In the genomic region with DNA sequence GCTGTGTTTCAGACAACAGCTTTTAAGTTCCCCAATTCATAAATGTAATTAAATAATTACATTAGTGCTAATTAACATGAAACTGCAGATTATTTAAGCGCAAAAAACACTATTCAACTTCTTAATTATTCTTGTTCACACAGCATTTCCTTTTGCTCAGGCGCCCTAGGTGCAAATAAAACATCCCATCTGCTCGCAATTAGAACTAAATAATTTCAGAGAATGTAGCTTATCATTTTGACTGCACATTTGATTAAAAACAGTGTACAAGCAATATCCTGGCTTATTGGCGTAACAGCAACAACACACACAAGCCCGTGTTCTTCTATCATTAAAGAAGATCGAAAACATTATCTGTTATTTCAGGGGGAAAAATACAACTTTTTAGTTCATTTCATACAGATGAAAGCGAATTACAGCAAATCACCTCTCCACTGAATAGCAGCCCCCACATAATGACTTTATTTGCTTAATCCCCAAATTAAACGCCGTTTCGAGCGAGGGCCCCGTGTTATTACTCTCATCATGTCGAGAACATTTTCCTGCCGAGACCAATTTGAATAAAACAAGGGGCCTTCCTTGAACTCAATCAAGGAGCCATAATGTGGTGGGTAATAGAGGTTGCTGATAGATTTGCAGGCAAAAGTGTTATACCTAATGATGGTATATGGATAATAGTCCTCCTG, we compare ENCODE assay signal across 26 mouse cellular contexts.
DNase-seq lines count a peak whose midpoint lies in the region; ATAC-seq lines count a peak whose summit lies in the region.
"Had no signal": no experiment of that assay in that cellular context is flagged by ENCODE, and none has a peak within 500 bp of the region (broad histone marks: within the 10 kb centered on the region; RNA-seq: fewer than 3 reads in every experiment).

No protein-coding gene starts in this region.

- H3K4me1 ChIP-seq in hindbrain, embryonic 13.5 days (replicated peaks): peaks cover 16% of the 10 kb centered on the region
- H3K4me1 ChIP-seq in hindbrain, embryonic 10.5 days (replicated peaks): no peaks in the 10 kb centered on the region
- 0 out of 2 replicates have a peak, but pooled peaks cover 6% of the 10 kb centered on the region for H3K4me1 ChIP-seq in midbrain, embryonic 16.5 days (ENCODE audit: control insufficient read depth, insufficient read depth, low read length)
- no peaks in the 10 kb centered on the region for H3K4me1 ChIP-seq in midbrain, embryonic 10.5 days
- peaks cover 20% of the 10 kb centered on the region for H3K4me1 ChIP-seq in forebrain, embryonic 15.5 days
- peaks cover 20% of the 10 kb centered on the region; the same call in 1 of the 2 replicates for H3K4me1 ChIP-seq in limb, embryonic 13.5 days
- H3K4me1 ChIP-seq: megakaryocyte, embryonic 14.5 days had no signal

- H3K27me3 ChIP-seq in hindbrain, embryonic 13.5 days: peaks cover 7% of the 10 kb centered on the region
- H3K27me3 ChIP-seq in hindbrain, embryonic 10.5 days (ENCODE audit: insufficient read depth, poor library complexity, severe bottlenecking): peaks cover 10% of the 10 kb centered on the region; the same call in 1 of the 2 replicates
- H3K27me3 ChIP-seq in midbrain, embryonic 16.5 days (ENCODE audit: control insufficient read depth, insufficient read depth, low read depth, low read length): no peaks in the 10 kb centered on the region
- peaks cover 5% of the 10 kb centered on the region; the same call in 1 of the 2 replicates for H3K27me3 ChIP-seq in midbrain, embryonic 10.5 days (ENCODE audit: low read depth, poor library complexity, severe bottlenecking)
- H3K27me3 ChIP-seq in forebrain, embryonic 15.5 days: peaks cover 54% of the 10 kb centered on the region
- H3K27me3 ChIP-seq in limb, embryonic 13.5 days: 0 out of 2 replicates have a peak, but pooled peaks cover 5% of the 10 kb centered on the region

- 0 out of 2 replicates have a peak overlapping the region, but pooled peaks have one; percentile 12 for H3K27ac ChIP-seq in hindbrain, embryonic 13.5 days
- no peak overlapping the region for H3K27ac ChIP-seq in hindbrain, embryonic 10.5 days
- H3K27ac ChIP-seq in midbrain, embryonic 16.5 days (ENCODE audit: low read length): no peak overlapping the region
- no peak overlapping the region for H3K27ac ChIP-seq in midbrain, embryonic 10.5 days (replicated peaks)
- H3K27ac ChIP-seq in forebrain, embryonic 15.5 days (replicated peaks): peak overlapping the region; percentile 37
- no peak overlapping the region for H3K27ac ChIP-seq in limb, embryonic 13.5 days

- no peak overlapping the region for H3K4me3 ChIP-seq in hindbrain, embryonic 13.5 days
- no peak overlapping the region for H3K4me3 ChIP-seq in hindbrain, embryonic 10.5 days
- no peak overlapping the region for H3K4me3 ChIP-seq in midbrain, embryonic 16.5 days (ENCODE audit: low read depth, low read length)
- H3K4me3 ChIP-seq in midbrain, embryonic 10.5 days: no peak overlapping the region
- 0 out of 2 replicates have a peak overlapping the region, but pooled peaks have one; percentile 8 for H3K4me3 ChIP-seq in forebrain, embryonic 15.5 days
- no peak overlapping the region for H3K4me3 ChIP-seq in limb, embryonic 13.5 days
- H3K4me3 ChIP-seq: erythroblast, embryonic 14.5 days; megakaryocyte, embryonic 14.5 days had no signal

- no peak for DNase-seq in hindbrain, embryonic 10.5 days (ENCODE audit: low spot score)
- no peak for DNase-seq in midbrain, embryonic 10.5 days (ENCODE audit: low spot score)
- DNase-seq in kidney, postnatal 4 days: no peak
- DNase-seq in retina, postnatal 1 day: no peak
- DNase-seq: adrenal gland, postnatal 10 days; cerebellum, adult 11 months; cerebellum, postnatal 10 days; gastrocnemius, postnatal 14 days; heart, postnatal 14 days; kidney, adult 9 months; kidney, postnatal 10 days; layer of hippocampus, adult 9-11 months; lung, postnatal 4 days; right cerebral cortex, adult 18-20 months; spleen, adult 18-20 months; thymus, adult 18-20 months; thymus, postnatal 25 days had no signal

- H3K9ac ChIP-seq in hindbrain, embryonic 13.5 days: no peak overlapping the region
- H3K9ac ChIP-seq in midbrain, embryonic 16.5 days (ENCODE audit: low read depth, low read length): no peak overlapping the region
- H3K9ac ChIP-seq in forebrain, embryonic 15.5 days (replicated peaks): no peak overlapping the region
- H3K9ac ChIP-seq in limb, embryonic 13.5 days: no peak overlapping the region

- 60% methylated on average over 14 of the region's 14 CpGs for WGBS in hindbrain, embryonic 13.5 days
- 91% methylated on average over 14 of the region's 14 CpGs for WGBS in hindbrain, embryonic 10.5 days
- 58% methylated on average over 14 of the region's 14 CpGs for WGBS in midbrain, embryonic 16.5 days
- 86% methylated on average over 14 of the region's 14 CpGs for WGBS in midbrain, embryonic 10.5 days
- 10% methylated on average over 14 of the region's 14 CpGs for WGBS in forebrain, embryonic 15.5 days
- WGBS in limb, embryonic 13.5 days: 25% methylated on average over 14 of the region's 14 CpGs

- no peak overlapping the region for H3K4me2 ChIP-seq in hindbrain, embryonic 13.5 days
- H3K4me2 ChIP-seq in midbrain, embryonic 16.5 days (ENCODE audit: low read length): peak overlapping the region; percentile 33; the same call in 1 of the 2 replicates
- peak overlapping the region; percentile 24 for H3K4me2 ChIP-seq in forebrain, embryonic 15.5 days (replicated peaks)
- H3K4me2 ChIP-seq in limb, embryonic 13.5 days (replicated peaks): peak overlapping the region; percentile 30
- H3K4me2 ChIP-seq: liver, embryonic 11.5 days had no signal

- ATAC-seq in hindbrain, embryonic 13.5 days (ENCODE audit: low FRiP score): peak; percentile 66; the same call in 1 of the 2 replicates
- ATAC-seq in midbrain, embryonic 16.5 days: no peak
- ATAC-seq in forebrain, embryonic 15.5 days (replicated peaks): no peak; the same call in 1 of the 2 replicates
- no peak for ATAC-seq in limb, embryonic 13.5 days (ENCODE audit: low FRiP score, low read depth)
- ATAC-seq: intestine, postnatal 0 days; Patski had no signal

- H3K36me3 ChIP-seq in hindbrain, embryonic 13.5 days: no peaks in the 10 kb centered on the region
- H3K36me3 ChIP-seq in hindbrain, embryonic 10.5 days: no peaks in the 10 kb centered on the region
- no peaks in the 10 kb centered on the region for H3K36me3 ChIP-seq in midbrain, embryonic 16.5 days (ENCODE audit: control insufficient read depth, insufficient read depth, low read length)
- H3K36me3 ChIP-seq in midbrain, embryonic 10.5 days: no peaks in the 10 kb centered on the region
- H3K36me3 ChIP-seq in forebrain, embryonic 15.5 days: no peaks in the 10 kb centered on the region
- H3K36me3 ChIP-seq in limb, embryonic 13.5 days: no peaks in the 10 kb centered on the region

- no peaks in the 10 kb centered on the region for H3K9me3 ChIP-seq in hindbrain, embryonic 13.5 days
- H3K9me3 ChIP-seq in hindbrain, embryonic 10.5 days: no peaks in the 10 kb centered on the region
- H3K9me3 ChIP-seq in midbrain, embryonic 16.5 days (replicated peaks; ENCODE audit: control insufficient read depth, low read length, poor library complexity, severe bottlenecking): no peaks in the 10 kb centered on the region
- no peaks in the 10 kb centered on the region for H3K9me3 ChIP-seq in midbrain, embryonic 10.5 days (replicated peaks)
- H3K9me3 ChIP-seq in forebrain, embryonic 15.5 days: no peaks in the 10 kb centered on the region
- H3K9me3 ChIP-seq in limb, embryonic 13.5 days: no peaks in the 10 kb centered on the region
- H3K9me3 ChIP-seq: megakaryocyte, embryonic 14.5 days had no signal

Comparison
In these comparisons a context has a peak if more than half of its experiments do, and no peak if none do; other contexts are left out.
1. H3K27ac ChIP-seq: peak in hindbrain, embryonic 13.5 days (single experiment) and forebrain, embryonic 15.5 days (single experiment); none in hindbrain, embryonic 10.5 days (single experiment), midbrain, embryonic 16.5 days (single experiment), midbrain, embryonic 10.5 days (single experiment) and limb, embryonic 13.5 days (single experiment).